Mouse (Mus musculus) small intestine, adult 2 months (tissue): ENCODE measurements around the gene Sap18b.

Experiments
- CTCF ChIP-seq: fragments of 200-500 bp; IDR thresholded peaks from 2 replicates; pipeline ENCODE4 v1.5.1; 2012; ENCODE audit warnings: low read depth, mild to moderate bottlenecking, control low read depth, inconsistent platforms, low read length, moderate library complexity, mixed read lengths; ENCODE audit not compliant: insufficient replicate concordance, insufficient read length; ENCODE audit errors: extremely low read depth
- POLR2A ChIP-seq: fragments of 200-500 bp; IDR thresholded peaks from 2 replicates; pipeline ENCODE4 v1.6.1; 2012; ENCODE audit warnings: low read depth, mild to moderate bottlenecking, control low read depth, inconsistent platforms, low read length, moderate library complexity

DNA sequence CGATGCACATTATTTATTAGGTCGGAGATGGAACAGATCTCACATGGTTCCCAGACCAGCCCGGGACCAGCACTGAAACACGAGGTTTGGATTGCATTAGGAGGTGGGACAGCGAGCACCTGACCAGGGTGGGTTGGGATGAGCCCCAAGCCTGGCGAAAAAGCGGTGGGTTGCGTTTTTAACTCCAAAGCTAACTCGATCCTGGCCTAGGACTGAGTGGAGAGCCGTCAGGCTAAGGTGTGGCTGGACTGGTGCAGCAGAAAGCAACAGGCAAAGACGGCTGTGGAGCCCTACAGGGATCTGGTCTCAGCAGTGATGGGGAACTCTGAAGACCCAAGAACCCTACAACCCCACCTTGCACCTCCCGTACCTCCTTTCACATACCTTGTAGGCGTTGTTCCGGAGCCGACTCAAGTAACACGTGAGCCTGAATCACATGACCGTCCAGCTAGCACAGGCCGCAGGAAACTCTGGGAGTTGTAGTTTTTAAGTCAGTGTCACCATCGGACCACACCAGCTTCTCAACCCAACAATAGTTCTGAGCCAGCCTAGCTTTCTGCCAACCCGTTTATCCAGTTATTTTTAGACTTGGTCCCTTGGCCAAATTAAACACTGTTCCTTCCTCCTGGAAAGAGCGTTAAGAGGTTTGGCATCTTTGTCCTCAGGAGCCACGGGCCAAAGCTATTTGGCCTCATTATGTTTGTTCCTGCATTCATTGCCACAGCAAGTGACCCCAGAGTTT, 28.1 kb downstream of the Sap18b start, which contains the start of gene Slc38a7:
- TF ChIP-seq POLR2A = no peak
- no peak for TF ChIP-seq CTCF
